Mouse (Mus musculus): ENCODE results near the gene Pomt2. TPM values are rescaled to one million over a fixed set of nuclear protein-coding genes. Genes with fewer than 3 reads are reported as not detected.
A peak's percentile ranks its signal among the peaks of the same experiment; 100 is the strongest.

Pomt2 gene
- 9.5 and 10.5 TPM in 2 replicates for polyA plus RNA-seq (2015; fragmentation: Nextera tagmentation; extraction: Ambion mirVana)

DNA sequence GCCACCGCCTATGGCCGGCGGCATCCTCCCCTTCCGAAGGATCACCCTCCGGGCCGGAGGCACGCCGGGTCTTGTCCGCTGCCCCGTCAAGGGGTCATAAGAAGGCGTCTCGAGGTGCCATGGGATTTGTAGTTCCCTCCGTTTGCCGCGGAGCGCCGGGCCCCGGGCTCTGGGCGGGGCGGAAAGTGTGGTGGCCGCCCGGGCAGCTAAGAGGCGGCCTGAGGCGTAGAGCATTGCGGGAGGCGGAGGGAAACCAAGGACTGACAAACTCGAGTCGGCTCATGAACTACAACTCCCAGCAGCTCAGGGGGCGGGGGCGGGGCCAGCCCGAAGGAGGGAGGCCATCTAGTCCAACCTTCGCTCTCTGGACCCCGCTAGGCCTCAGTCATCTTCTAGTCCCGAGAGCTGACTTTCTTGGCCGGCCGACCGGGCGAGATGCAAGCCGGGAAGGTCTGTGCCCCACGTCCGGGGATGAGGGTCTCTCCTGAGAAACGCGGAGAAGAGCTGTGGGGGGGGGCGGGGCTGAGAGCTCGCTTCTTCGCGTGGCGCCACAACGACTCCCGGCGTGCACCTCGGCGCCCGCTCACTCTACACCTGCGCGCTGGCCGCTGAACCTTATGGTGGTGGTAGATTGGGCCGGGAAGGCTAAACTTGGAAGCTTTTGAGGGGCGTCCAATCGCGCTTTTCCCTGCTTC lies at the start of gene Pomt2:
Gene Pomt2 (minus strand): TSS at position 574 of the 695 bp plus-strand sequence.
- peak; percentile 99 for DNase-seq (ENCODE audit: low spot score)
- H3K27ac ChIP-seq (ENCODE audit: low read length), result peak within 1 kb of the TSS; percentile 90
- H3K4me1 ChIP-seq (ENCODE audit: insufficient read depth, low read depth, low read length), result peaks cover 6% of the 10 kb centered on the region; the same call in 1 of the 2 replicates
- H3K36me3 ChIP-seq (ENCODE audit: insufficient read depth, low read length), result no peaks in the 10 kb centered on the region
- 2% methylated on average over 57 of the region's 61 CpGs for WGBS
- peak within 1 kb of the TSS; percentile 82 for H3K4me3 ChIP-seq (ENCODE audit: low read depth, low read length)
- no peaks in the 10 kb centered on the region for H3K27me3 ChIP-seq (replicated peaks; ENCODE audit: insufficient read depth, low read length)
- peak within 1 kb of the TSS; percentile 65 for H3K9ac ChIP-seq (replicated peaks; ENCODE audit: low read depth)
- H3K9me3 ChIP-seq (ENCODE audit: low read length), result no peaks in the 10 kb centered on the region
- peak; percentile 97 for ATAC-seq
- H3K4me2 ChIP-seq (replicated peaks; ENCODE audit: low read depth, low read length), result peak within 1 kb of the TSS; percentile 67
- peak; percentile 34; the same call in 1 of the 2 replicates for TF ChIP-seq EP300 (IDR thresholded peaks at IDR 0.05)
- no peak for TF ChIP-seq CTCF (IDR thresholded peaks at IDR 0.05)

DNA sequence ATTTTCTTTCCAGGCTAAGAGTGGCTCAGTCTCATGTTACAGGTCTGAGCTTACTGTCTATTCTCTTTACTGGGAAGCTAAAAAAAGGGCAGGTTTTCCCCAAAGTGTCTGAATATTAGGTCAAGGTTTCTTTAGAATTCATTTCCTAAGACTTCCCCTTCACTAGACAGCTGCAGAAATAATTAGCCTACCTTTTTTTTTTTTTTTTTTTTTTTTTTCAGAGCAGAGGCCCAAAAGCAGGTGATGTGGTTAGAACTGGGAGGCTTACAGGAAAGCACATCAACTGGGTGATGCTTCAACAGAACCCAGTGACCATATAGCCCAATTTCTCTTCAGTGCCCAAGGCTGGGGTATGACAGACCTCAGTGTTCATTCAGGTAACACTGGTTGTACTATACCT lies 48.5 kb upstream of the Pomt2 start:
- Histone ChIP-seq H3K27me3 (replicated peaks; ENCODE audit: insufficient read depth, low read length) (no peaks in the 10 kb centered on the region), H3K27ac (ENCODE audit: low read length) (no peak overlapping the region), H3K4me2 (replicated peaks; ENCODE audit: low read depth, low read length) (no peak overlapping the region), H3K9ac (replicated peaks; ENCODE audit: low read depth) (no peak overlapping the region), H3K4me3 (ENCODE audit: low read depth, low read length) (no peak overlapping the region), H3K36me3 (ENCODE audit: insufficient read depth, low read length) (no peaks in the 10 kb centered on the region), H3K4me1 (ENCODE audit: insufficient read depth, low read depth, low read length) (0 out of 2 replicates have a peak, but pooled peaks cover 4% of the 10 kb centered on the region), H3K9me3 (ENCODE audit: low read length) (no peaks in the 10 kb centered on the region)
- DNase-seq (ENCODE audit: low spot score) (no peak), ATAC-seq (no peak)
- TF ChIP-seq EP300 (IDR thresholded peaks at IDR 0.05) (no peak), CTCF (IDR thresholded peaks at IDR 0.05) (no peak)

- Histone ChIP-seq H3K4me1 (ENCODE audit: insufficient read depth, low read depth, low read length) (0 out of 2 replicates have a peak, but pooled peaks cover 4% of the 10 kb centered on the region), H3K27me3 (replicated peaks; ENCODE audit: insufficient read depth, low read length) (no peaks in the 10 kb centered on the region), H3K27ac (ENCODE audit: low read length) (no peak overlapping the region), H3K9ac (replicated peaks; ENCODE audit: low read depth) (no peak overlapping the region), H3K9me3 (ENCODE audit: low read length) (no peaks in the 10 kb centered on the region), H3K4me2 (replicated peaks; ENCODE audit: low read depth, low read length) (no peak overlapping the region), H3K36me3 (ENCODE audit: insufficient read depth, low read length) (no peaks in the 10 kb centered on the region), H3K4me3 (ENCODE audit: low read depth, low read length) (no peak overlapping the region)
- ATAC-seq (no peak), DNase-seq (ENCODE audit: low spot score) (no peak)
- WGBS, result 31% methylated on average over 1 of the region's 1 CpGs
- no peak for TF ChIP-seq CTCF (IDR thresholded peaks at IDR 0.05)
These were observed 47.3 kb upstream of the Pomt2 start for GRCm38 (mm10) chr12:87195069-87195468.

DNA sequence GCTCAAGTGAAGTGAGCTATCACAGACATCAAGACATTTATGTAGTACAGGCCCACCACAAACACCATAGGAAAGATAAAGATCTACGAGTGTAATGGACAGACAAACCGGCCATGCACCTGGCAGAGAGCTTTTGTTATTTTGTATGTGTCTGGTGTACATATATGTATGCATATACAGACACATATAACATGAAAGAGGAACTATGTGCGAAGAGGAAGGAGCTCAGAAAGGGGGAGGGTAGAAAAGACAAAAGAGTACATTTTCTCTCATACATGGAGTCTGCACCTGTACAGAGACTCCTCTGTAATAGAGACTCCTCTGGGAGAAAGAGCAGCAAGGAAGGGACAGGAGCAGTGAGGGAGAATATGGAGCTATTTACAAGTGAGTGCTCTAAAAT lies 45.2 kb upstream of the Pomt2 start:
- WGBS, result 87% methylated on average over 3 of the region's 3 CpGs
- Histone ChIP-seq H3K4me2 (replicated peaks; ENCODE audit: low read depth, low read length) (no peak overlapping the region), H3K9ac (replicated peaks; ENCODE audit: low read depth) (no peak overlapping the region), H3K27me3 (replicated peaks; ENCODE audit: insufficient read depth, low read length) (no peaks in the 10 kb centered on the region), H3K4me1 (ENCODE audit: insufficient read depth, low read depth, low read length) (no peaks in the 10 kb centered on the region), H3K27ac (ENCODE audit: low read length) (no peak overlapping the region), H3K9me3 (ENCODE audit: low read length) (no peaks in the 10 kb centered on the region), H3K36me3 (ENCODE audit: insufficient read depth, low read length) (no peaks in the 10 kb centered on the region), H3K4me3 (ENCODE audit: low read depth, low read length) (no peak overlapping the region)
- ATAC-seq (no peak), DNase-seq (ENCODE audit: low spot score) (no peak)
- TF ChIP-seq CTCF (IDR thresholded peaks at IDR 0.05), result no peak
- TF ChIP-seq EP300 (IDR thresholded peaks at IDR 0.05), result no peak

GRCm38 (mm10) chr12:87177631-87178030 lies 29.9 kb upstream of the Pomt2 start:
- Histone ChIP-seq H3K9ac (replicated peaks; ENCODE audit: low read depth) (no peak overlapping the region), H3K27me3 (replicated peaks; ENCODE audit: insufficient read depth, low read length) (no peaks in the 10 kb centered on the region), H3K4me3 (ENCODE audit: low read depth, low read length) (no peak overlapping the region), H3K27ac (ENCODE audit: low read length) (no peak overlapping the region), H3K4me2 (replicated peaks; ENCODE audit: low read depth, low read length) (no peak overlapping the region), H3K36me3 (ENCODE audit: insufficient read depth, low read length) (no peaks in the 10 kb centered on the region), H3K9me3 (ENCODE audit: low read length) (no peaks in the 10 kb centered on the region), H3K4me1 (ENCODE audit: insufficient read depth, low read depth, low read length) (no peaks in the 10 kb centered on the region)
- ATAC-seq, result no peak
- TF ChIP-seq CTCF (IDR thresholded peaks at IDR 0.05), result no peak
- TF ChIP-seq EP300 (IDR thresholded peaks at IDR 0.05), result no peak
- 95% methylated on average over 4 of the region's 4 CpGs for WGBS
- no peak for DNase-seq (ENCODE audit: low spot score)

GRCm38 (mm10) chr12:87175194-87175946 lies 27.6 kb upstream of the Pomt2 start:
- H3K9ac ChIP-seq (replicated peaks; ENCODE audit: low read depth), result no peak overlapping the region
- no peak overlapping the region for H3K27ac ChIP-seq (ENCODE audit: low read length)
- no peaks in the 10 kb centered on the region for H3K36me3 ChIP-seq (ENCODE audit: insufficient read depth, low read length)
- ATAC-seq (no peak), DNase-seq (ENCODE audit: low spot score) (no peak)
- no peak for TF ChIP-seq EP300 (IDR thresholded peaks at IDR 0.05)
- H3K4me1 ChIP-seq (ENCODE audit: insufficient read depth, low read depth, low read length), result no peaks in the 10 kb centered on the region
- H3K4me2 ChIP-seq (replicated peaks; ENCODE audit: low read depth, low read length), result no peak overlapping the region
- H3K9me3 ChIP-seq (ENCODE audit: low read length), result no peaks in the 10 kb centered on the region
- 75% methylated on average over 4 of the region's 4 CpGs for WGBS
- no peaks in the 10 kb centered on the region for H3K27me3 ChIP-seq (replicated peaks; ENCODE audit: insufficient read depth, low read length)
- no peak overlapping the region for H3K4me3 ChIP-seq (ENCODE audit: low read depth, low read length)

Data from lung, postnatal 0 days (tissue).